Mouse (Mus musculus) ES-Bruce4 (cell line): ENCODE measurements around the gene Cxcr1.

ENCODE experiments used
- CTCF ChIP-seq: IDR thresholded peaks from one replicate; pipeline ENCODE4 v1.8.1; 2011; ENCODE audit warnings: low read depth, low read length
- EP300 ChIP-seq: IDR thresholded peaks from 2 replicates; pipeline ENCODE4 v1.6.1; 2011; ENCODE audit warnings: low read depth, low read length; ENCODE audit not compliant: insufficient read depth
- POLR2A ChIP-seq: IDR thresholded peaks from one replicate; pipeline ENCODE4 v1.8.1; 2011; ENCODE audit warnings: low read length; ENCODE audit not compliant: insufficient read depth

- TF ChIP-seq EP300 (no peak), CTCF (no peak), POLR2A (no peak)
Measured at GRCm38 (mm10) chr1:74240832-74241231, 46.4 kb upstream of the Cxcr1 start.
